Mouse (Mus musculus): ENCODE measurements around the gene 2410002F23Rik.
"Not testable (repeated sequence)": the region's sequence is repeated elsewhere in the genome, so short reads cannot be mapped to it uniquely, and the experiment has no call there.

Gene 2410002F23Rik

DNA sequence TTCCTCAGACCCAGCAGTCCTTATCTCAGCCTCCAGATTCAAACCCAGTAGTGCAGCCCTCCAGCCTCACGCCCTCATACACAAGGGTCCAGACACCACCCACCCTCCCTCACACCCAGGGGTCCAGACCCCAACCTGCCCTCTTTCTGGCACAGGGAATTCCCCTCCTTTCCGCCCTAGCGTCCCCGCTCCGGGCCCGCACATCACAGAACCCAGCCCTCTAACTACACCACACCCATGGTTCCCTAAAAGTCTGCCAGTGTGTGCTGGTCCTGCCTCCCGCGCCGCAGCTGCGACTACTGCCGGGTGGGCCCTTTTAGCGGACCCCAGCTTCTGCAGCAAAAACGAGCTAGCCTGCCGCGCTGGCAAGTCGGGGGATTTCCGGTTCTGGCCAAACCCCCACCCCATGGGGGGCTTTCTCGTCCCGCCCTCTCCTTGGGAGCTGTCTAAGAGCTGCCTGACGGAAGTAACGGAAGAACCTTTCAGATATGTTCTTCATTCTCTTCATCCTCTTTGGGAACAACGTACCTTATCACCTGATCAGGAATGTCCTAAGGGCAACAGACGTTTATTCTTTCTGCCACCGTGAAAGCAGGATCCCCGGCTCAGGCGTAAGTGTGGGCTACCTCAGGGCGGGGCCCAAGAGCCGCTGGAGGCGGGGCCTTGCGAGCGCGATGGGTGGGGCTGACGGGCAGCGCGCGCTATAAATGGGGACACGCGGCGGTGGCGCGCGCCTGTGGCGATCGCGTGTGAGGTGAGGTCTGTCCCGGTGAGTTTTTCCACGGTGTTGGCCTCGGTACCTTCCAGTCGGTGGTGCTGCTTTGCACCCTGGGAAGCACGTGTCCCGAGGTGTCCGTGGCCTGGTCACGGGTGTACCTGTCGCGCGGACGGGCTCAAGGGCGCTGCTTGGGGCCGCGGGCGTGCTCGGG lies at the start of gene 2410002F23Rik, which contains the start of gene 1700028J19Rik:
Gene 2410002F23Rik, plus strand, starts transcription at position 668 of the 929 bp plus-strand sequence.
Gene 1700028J19Rik, minus strand, starts transcription at position 641 of the 929 bp plus-strand sequence.
- peak; percentile 91 to 92 for DNase-seq

DNA sequence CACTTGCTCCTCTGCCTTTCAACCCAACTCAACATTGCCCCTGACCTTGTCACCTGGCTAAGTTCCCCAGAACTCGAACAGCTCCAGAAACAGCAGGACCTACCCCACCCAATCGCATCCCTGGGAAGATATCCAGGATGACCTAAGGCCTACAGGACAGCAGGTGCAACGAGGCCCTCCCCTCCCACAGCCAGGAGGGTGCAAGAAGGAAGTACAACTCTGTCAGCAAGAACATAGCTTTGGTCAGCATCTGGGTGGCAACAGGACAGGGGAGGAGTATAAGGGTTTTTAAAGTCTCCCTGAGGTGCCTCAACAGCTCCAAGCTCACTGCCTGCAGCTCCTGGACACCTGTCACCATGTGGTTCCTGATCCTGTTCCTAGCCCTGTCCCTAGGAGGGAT lies 48.6 kb upstream of the 2410002F23Rik start, which contains the start of gene Klk1b3:
Gene Klk1b3, plus strand, starts transcription at position 301 of the 400 bp plus-strand sequence.
- no peak for DNase-seq

DNA sequence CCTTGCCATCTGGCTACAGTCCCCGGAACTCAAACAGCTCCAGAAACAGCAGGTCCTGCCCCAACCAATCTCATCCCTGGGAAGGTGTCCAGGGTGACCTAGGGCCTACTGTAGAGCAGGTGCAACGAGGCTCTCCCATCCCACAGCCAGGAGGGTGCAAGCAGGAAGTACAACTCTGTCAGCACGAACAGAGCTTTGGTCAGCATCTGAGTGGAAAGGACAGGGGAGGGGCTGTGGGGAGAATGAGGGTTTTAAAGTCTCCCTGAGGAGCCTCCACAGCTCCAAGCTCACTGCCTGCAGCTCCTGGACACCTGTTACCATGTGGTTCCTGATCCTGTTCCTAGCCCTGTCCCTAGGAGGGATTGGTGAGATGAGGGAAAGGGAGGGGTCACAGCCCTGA lies 39.4 kb upstream of the 2410002F23Rik start, which contains the start of gene Klk1b4:
Gene Klk1b4, plus strand, starts transcription at position 301 of the 400 bp plus-strand sequence.
- DNase-seq = not testable (repeated sequence)

DNA sequence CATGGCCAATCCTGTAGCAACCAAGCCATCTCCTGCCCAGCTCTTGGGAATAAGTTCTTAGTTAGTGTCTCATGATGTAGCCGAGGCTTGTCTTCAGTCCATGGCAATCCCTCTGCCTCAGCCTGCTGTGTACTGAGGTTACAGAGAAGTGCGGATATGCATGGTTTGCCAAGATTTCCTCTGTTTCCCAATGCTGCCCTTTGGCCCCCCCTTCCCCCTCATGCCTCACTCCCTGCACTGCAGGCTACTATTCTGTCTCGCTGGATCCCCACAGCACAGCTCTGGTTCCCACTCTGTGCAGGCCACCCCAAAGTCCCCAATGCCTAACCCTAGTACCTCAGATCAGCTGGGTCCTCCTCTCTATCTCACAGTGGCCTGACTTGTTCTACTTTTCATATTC lies 38.2 kb upstream of the 2410002F23Rik start:
- no peak for DNase-seq

DNA sequence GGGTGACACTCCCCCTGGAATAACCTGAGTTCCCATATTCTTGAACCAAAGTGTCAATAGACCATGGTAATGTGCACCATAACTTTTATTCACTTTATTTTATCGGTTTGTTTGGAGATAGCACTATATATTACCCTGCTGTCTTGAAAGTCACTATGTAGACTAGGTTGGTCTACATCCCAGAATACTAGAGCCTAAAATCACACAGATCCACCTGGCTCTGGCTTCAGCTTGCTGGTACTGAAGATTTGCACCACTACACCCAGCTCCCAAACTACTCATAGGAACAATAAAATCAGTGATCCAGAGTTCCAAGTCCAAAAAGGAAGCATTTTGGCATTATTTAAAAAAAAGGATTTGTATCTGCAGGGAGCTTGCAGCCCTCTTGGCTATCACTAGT lies 30.9 kb upstream of the 2410002F23Rik start, which contains the start of gene Klk1b5:
Gene Klk1b5, plus strand, starts transcription at position 301 of the 400 bp plus-strand sequence.
- DNase-seq = no peak

DNA sequence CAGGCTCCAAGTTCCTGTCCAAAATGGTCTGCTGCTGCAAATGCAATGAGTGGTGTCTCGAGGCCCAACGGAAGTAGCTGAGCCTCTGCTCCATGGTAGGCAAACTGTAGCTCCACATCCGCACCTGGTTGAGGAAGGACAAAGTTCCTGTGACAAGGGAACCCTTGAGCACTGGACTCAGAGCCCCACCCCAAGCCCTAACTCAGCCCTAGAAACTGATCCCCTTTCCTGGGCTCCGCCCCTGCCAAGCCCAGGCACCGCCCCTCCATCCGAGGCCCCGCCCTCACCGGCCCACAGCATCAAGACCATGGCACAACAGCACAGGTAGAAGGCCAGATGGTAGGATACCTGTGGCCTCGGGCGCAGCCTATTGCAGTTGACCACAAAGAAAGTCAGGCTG lies 24.9 kb upstream of the 2410002F23Rik start:
- DNase-seq = not testable (repeated sequence)

DNA sequence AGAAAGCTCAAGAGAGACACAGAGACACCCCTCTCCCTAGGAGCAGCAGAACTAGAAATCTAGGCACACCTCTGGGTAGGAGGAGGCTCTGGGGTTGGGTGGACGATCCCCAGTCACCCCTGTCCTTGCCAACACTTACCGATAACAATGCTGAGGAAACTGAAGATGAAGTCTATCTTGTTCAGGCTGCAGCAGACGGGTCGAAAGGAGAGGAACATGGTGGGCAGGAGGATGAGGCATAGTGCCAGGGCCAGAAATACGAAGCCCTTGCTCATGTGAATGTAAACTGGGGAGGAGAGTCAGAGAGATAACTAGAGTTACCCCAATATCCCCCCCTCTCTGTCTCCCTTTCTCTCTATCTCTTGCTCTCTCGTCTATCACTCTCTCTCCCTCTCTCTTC lies 24.2 kb upstream of the 2410002F23Rik start:
- not testable (repeated sequence) for DNase-seq

DNA sequence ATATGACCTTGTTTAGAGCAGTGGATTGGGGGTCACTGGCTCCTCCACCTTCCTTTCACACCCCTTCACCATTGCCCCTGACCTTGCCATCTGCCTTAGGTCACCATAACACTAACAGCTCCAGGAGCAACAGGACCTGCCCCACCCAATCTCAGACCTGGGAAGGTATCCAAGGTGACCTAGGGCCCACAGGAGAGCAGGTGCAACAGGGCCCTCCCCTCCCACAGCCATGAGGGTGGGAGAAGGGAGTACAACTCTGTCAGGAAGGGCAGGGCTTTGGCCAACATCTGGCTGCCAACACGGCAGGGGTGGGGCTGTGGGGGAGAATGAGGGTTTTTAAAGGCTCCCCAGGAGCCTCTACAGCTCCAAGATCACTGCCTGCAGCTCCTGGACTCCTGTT lies 21.4 kb upstream of the 2410002F23Rik start, which contains the start of gene Klk1:
Gene Klk1, plus strand, starts transcription at position 285 of the 400 bp plus-strand sequence.
- no peak for DNase-seq

DNA sequence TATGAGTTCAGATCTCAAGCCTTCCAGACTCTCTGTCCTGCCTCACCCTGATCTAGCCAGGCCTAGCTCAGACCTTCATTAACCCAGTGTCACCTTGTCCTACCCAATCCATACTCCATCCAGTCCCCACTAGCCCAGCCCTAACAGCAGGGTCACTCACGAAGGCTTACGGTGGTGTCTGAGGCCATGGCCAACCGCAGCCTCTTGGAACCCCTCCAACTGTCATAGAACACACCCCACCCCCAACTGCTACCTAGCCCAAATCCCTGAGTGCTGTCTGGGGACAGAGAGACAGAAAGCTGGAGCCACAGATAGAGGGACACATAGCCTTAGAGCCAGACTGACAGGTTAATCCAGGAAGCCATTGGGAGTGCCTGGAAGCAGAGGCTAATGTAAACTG lies 10.6 kb upstream of the 2410002F23Rik start, which contains the start of gene Gm36864:
Gene Gm36864, plus strand, starts transcription at position 269 of the 400 bp plus-strand sequence.
- no peak for DNase-seq

DNA sequence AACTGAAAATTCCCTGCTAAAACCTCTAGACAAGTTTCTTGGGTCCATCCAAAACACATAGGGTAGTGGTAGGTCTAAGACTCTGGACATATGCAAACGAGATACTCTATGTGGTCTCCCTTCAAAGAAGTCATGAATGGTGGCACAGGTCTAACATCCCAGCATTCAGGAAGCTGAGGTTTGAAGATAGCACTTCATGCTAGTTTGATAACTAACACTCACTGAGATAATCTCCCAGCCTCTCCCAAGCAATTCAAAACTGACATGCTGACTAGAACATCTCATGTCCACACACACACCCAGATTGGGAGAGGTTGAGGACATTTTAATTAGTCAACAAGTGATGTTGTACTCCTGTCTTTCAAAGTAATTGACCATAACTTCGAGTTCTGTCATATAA lies 6.6 kb upstream of the 2410002F23Rik start:
- DNase-seq = no peak

DNA sequence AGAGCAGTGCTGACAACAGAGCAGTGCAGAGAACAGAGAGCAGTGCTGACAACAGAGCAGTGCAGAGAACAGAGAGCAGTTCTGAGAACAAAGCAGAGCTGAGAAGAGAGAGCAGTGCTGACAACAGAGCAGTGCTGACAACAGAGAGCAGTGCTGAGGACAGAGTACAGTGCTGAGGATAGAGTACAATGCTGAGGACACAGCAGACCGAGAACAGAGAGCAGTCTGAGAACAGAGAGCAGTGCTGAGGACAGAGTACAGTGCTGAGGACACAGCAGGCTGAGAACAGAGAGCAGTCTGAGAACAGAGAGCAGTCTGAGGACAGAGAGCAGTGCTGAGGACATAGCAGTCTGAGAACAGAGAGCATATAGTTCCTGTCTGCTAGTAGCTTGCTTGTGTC lies 5.8 kb upstream of the 2410002F23Rik start:
- DNase-seq = no peak

DNA sequence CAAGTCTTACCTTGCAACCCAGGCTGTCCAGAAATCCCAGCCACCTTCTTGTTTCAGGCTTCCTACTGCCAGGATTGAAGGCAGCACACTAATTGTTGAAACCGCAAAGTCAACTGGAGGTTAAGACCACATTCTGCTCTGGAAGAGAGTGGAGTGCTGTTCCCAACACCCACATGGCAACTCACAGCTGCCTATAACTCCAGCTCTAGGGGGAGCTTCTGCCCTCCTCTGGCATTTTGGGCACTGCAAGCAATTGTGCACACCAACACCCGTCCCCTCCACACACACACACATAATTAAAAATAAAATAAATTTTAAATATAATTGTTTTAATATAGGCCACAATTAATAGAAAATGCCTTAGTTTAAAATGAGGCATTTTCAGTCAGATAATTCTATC lies 5.4 kb upstream of the 2410002F23Rik start:
- DNase-seq = no peak

DNA sequence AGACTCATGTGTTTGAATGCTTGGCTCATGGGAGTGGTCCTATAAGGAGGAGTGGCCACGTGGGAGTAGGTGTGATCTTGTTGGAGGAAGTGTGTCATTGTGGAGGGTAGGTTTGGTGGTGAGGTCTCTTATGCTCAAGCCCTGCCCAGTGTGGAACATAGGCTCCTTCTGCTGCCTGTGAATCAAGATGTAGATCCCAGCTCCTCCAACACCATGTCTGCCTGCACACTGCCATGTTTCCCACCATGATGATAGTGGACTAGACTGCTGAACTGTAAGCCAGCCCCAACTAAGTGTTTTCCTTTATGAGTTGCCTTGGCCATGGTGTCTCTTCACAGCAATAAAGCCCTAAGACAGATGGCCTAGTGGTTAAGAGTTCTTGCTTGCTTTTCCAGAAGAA lies 2.4 kb upstream of the 2410002F23Rik start:
- no peak for DNase-seq

DNA sequence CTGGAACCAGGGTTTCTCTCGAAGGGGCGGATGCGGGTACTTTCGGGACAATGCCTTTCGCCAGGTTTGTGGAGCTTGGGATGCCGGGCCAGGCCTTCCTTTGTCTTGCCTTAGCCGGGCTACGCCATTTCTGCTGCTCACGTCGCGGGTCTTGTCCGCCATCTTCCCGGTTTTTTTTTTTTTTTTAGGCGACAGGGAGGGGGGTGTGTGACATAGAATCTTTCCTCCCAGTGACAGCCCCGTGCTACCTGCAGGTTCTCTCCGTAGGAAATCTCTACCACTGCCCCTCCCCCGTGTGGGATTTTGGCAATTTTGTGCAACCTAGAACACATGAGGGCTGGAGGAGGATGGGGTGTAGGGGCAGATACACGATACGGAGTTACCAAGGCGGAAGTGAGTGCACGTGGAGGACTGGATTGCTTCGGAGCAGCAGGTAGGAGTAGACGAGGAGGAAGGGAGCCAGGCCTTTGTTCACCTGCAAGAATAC lies 505 bp downstream of the 2410002F23Rik start:
- DNase-seq = peak in 1 of 2 experiments; percentile 60

DNA sequence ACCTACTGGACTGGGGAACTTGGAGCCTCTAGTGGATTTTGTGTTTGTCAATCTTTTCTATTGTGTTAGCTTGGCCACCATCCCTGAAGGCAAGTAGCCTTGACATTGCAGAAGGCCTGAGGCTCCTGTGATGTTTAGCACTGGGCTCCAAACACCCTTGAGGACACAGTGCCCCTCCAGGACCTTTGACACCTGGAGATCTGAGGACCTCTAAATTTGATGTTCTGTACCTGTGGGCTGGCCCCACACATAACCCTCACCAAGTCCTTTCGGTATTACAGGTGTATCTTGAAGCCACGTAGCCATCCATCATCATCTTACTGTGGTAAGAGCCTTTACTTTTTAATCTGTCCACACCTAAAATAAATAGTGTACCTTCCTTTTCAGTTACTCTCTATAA lies 1.4 kb downstream of the 2410002F23Rik start:
- no peak for DNase-seq

DNA sequence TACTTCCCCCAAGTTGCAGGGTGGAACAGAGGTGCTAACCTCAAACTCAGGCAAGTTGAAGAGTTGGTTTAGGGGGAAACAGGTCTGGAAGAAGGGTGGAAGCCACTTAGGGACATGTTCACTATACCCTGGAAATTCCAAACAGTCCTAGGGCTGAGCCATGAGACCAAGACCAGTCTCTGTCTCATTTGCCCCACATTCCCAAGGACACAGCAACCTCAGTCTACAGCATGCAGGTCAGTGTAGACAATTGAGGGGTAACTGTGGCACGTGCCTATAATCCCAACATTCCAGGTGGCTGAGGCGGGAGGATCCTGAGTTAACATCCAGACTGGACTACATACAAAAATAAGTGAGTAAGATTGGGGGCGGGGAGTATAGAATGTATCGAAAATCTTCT lies 2.7 kb downstream of the 2410002F23Rik start:
- DNase-seq = no peak

DNA sequence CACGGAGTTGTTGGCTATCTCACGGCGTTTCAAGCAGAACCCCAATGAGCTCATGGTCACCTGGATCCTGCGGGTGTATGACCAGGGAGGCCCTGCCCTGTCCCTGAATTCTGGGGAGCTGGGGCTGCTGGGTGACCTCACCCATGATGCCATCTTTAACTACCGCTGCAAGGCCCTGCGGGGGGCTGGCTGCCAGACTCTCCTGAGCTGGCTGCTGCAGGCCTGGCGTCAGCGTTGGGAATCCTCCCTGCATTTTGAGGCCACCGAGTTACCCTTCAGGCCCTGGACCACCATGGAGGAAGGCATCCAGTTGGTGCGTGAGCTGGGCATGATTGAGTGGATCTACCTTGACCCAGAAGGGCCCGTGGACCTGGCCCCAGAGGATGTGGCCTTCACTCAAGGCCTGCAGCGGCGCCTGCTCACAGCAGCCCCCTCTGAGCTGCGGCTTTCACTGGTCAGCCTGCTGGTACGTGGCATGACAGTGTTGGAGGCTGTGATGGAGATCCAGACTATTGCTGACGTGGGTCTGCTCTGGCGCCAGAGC lies 4.3 kb downstream of the 2410002F23Rik start:
- DNase-seq = not testable (repeated sequence)

DNA sequence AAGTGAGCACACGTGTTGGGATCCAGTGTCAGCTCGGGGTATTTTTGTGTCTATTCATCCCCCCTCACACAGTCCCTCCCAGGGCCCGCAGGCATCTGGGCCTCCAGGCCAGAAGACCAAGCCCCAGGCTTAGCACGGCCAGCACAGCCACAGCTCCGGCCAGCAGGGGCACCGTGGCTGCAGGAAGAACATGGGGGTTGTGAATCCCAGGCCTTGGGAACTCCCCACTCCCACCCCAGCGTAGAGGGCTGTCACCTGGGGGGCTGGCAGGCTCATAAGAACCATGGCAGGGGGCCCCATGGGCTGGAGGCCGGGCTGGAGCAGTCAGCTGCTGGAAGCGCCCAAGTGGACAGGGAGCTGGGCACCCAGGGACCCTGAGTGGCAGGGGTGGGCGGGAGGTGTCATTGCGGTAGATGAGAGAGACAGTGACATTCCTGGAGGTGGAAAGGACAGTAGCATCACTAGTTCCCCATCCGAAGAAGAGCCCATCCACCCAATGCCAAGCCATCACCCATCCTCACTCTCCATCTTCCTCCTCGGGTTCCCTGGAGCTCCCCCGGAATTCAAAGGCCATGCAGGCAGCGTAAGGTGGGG lies 6.6 kb downstream of the 2410002F23Rik start:
- DNase-seq = no peak

DNA sequence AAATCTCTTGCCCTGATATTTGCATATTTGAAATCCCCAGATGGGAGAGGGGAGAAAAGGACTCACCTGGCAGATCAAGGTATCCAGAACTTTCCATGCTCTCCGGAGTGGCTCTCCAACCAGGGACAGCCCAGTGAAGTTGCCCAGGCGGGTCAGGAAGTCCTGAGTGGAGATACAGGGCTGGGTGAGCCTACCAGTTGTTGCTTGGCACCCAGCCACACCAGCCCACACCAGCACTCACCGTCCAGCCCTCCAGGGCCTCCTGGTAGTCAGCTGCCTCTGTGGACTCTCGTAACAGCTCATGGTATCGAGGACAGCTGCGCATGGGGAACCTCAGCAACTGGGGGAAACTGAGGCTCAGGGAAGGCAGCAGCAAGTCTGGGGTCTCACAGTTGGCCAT lies 8.4 kb downstream of the 2410002F23Rik start:
- DNase-seq = no peak

DNA sequence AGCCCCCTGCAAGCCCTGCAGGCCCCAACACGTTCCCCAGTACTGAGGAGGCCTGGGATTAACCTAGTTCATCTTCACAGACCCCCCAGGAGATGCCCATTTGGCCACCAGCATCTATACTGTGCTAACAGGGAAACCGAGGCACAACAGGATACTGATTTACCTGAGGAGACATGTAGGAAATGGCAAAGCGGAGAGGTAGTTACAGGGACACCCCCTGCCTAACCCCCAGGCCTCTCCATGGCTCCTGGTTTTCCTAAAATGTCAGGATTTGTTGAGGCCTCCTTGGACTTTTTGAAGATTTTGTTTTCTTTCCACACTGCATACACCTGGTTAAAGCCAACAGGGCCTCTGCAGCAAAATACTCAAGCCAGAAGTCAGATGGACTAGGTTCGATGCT lies 10.8 kb downstream of the 2410002F23Rik start, which contains the start of gene Acp4:
Gene Acp4, minus strand, starts transcription at position 101 of the 400 bp plus-strand sequence.
- DNase-seq = no peak

DNA sequence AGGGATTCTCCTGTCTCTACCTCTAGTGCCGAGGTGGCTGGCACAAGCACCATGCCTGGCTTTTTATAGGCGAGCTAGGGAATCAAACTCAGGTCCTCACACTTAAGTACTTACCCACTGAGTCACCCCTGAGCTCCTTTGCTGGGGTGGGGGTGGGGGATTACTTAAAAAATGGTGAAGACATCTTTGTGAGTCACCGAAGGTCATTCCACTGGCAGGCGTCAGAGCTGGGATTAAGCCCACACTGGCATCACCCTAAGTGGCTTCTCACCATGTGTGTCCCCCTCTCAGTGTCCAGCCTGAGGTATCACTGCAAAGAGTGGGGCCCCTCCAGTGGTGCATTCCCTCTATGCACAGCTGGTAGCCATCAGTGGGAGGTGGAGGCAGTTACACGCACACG lies 13.9 kb downstream of the 2410002F23Rik start:
- DNase-seq = no peak

DNA sequence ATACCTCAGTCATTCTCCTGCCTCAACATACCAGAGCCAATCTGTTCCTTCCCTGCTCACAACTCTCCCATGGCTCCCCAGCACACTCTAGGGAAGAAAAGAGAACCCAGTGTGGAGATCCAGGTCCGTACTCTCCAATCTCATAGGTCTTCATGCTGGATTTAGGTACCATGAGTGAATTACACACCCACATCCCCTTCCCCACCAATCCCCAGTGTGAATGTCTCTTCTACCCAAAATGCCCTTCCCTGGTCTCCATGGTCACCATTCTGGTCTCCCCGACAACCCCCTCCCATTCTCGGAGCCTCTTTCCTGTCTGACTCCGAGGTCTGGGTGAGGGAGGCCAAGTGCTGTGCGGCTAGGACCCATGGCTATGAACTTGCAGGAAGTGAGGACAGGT lies 14.6 kb downstream of the 2410002F23Rik start, which contains the start of gene Gm15517:
Gene Gm15517, plus strand, starts transcription at position 301 of the 400 bp plus-strand sequence.
- DNase-seq = no peak

All from thymus, postnatal 36 days (tissue).